Mouse (Mus musculus) heart, postnatal 0 days (tissue): ENCODE results near the gene Slc7a6os. TPM values are rescaled to one million over a fixed set of nuclear protein-coding genes. Genes with fewer than 3 reads are reported as not detected.

ENCODE experiments used
- ATAC-seq: fragments of 200-750 bp; cut with Nextera tagmentation; 2 replicates; pipeline ENCODE4 v1.8.0; 2017; ENCODE audit warnings: low read depth, moderate number of reproducible peaks, moderate library complexity; ENCODE audit not compliant: insufficient read depth
- DNase-seq: peaks from one replicate; pipeline ENCODE4 v3.0.0-alpha.2; 2016; ENCODE audit warnings: low spot score
- H3K27ac ChIP-seq: fragments of 300-500 bp; sonication (generic); 2 replicates; pipeline ENCODE4 v1.5.1; 2014; ENCODE audit warnings: low read depth, mild to moderate bottlenecking
- H3K27me3 ChIP-seq: fragments of 300-500 bp; sonication (generic); 2 replicates; pipeline ENCODE4 v1.6.1; 2014; ENCODE audit warnings: low read length, mixed read lengths; ENCODE audit not compliant: control insufficient read depth, insufficient read depth
- H3K36me3 ChIP-seq: fragments of 300-500 bp; sonication (generic); replicated peaks from 2 replicates; pipeline ENCODE4 v1.6.1; 2014; ENCODE audit warnings: low read length, mixed read lengths; ENCODE audit not compliant: control insufficient read depth, insufficient read depth
- H3K4me1 ChIP-seq: fragments of 300-500 bp; sonication (generic); 2 replicates; pipeline ENCODE4 v1.6.1; 2014; ENCODE audit warnings: antibody characterized with exemption; ENCODE audit not compliant: control insufficient read depth, insufficient read depth
- H3K4me2 ChIP-seq: fragments of 300-500 bp; sonication (generic); 2 replicates; pipeline ENCODE4 v1.6.1; 2014; ENCODE audit warnings: low read depth, mild to moderate bottlenecking, low read length, moderate library complexity
- H3K4me3 ChIP-seq: fragments of 300-500 bp; sonication (generic); 2 replicates; pipeline ENCODE4 v1.5.1; 2014; ENCODE audit warnings: low read depth, low read length
- H3K9ac ChIP-seq: fragments of 300-500 bp; sonication (generic); replicated peaks from 2 replicates; pipeline ENCODE4 v1.6.1; 2014; ENCODE audit warnings: low read depth, low read length, mixed read lengths
- H3K9me3 ChIP-seq: fragments of 300-500 bp; sonication (generic); replicated peaks from 2 replicates; pipeline ENCODE4 v1.6.1; 2016; ENCODE audit warnings: low read length; ENCODE audit not compliant: control insufficient read depth
- CTCF ChIP-seq: IDR thresholded peaks from 2 replicates; pipeline ENCODE4 v1.5.1; 2016; ENCODE audit warnings: antibody characterized with exemption, control low read depth, low read depth
- EP300 ChIP-seq: IDR thresholded peaks from 2 replicates; pipeline ENCODE4 v1.6.1; 2016; ENCODE audit warnings: antibody characterized with exemption, low read depth
- WGBS: fragments of 180-500 bp; shearing (Covaris S2); extraction: QIAGEN DNeasy Blood & Tissue Kit; methylation state at CpG from one replicate; pipeline ENCODE4 v1.1.7; 2014; 5-methylcytosine and 5-hydroxymethylcytosine counted together
- polyA plus RNA-seq: library from polyadenylated mRNA; unstranded; fragments of >200 nt; fragmentation: Nextera tagmentation; extraction: Ambion mirVana; gene quantifications from 2 replicates; pipeline ENCODE4 v1.2.1, GENCODE M21; 2015
- total RNA-seq: library from RNA; depleted of rRNA; stranded (reverse); fragments of >200 nt; gene quantifications from 2 replicates; pipeline ENCODE4 v1.2.3, GENCODE M21; 2014; ENCODE audit warnings: low replicate concordance; rRNA removed

The Slc7a6os gene
- total and polyA plus RNA-seq, 2 experiments from 2014 or later: 13.5 to 22.4 TPM

DNA sequence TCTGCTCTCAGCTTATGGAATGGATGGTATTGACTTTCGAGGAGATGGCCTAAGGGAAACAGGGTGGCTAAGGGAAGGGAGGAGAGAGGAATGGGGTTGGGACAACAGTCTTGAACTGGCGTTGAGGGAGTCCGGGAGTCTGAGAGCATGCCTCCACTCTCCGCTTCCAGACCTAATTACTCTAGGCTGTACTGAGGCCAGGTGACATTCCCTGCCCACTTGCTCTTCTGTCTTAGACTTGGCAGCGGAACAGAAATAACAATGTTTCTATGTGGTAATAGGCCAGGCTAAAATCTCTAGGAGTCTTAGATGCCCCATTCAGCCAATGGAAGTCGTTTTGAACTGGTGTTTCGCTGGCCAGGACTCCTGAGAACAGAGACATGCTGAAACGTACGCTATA lies 59.7 kb downstream of the Slc7a6os start:
- Histone ChIP-seq H3K4me3 (peak overlapping the region; percentile 84), H3K27me3 (no peaks in the 10 kb centered on the region), H3K4me1 (peaks cover 8% of the 10 kb centered on the region), H3K36me3 (peaks cover 4% of the 10 kb centered on the region), H3K4me2 (peak overlapping the region; percentile 88), H3K27ac (no peak overlapping the region), H3K9ac (peak overlapping the region; percentile 72), H3K9me3 (no peaks in the 10 kb centered on the region)
- 78% methylated on average over 9 of the region's 9 CpGs for WGBS
- ATAC-seq: no peak
- no peak for TF ChIP-seq EP300
- no peak for TF ChIP-seq CTCF
- no peak for DNase-seq

Other genes starting within 250 kb of the Slc7a6os start
- gene Slc12a4, start 244.8 kb downstream of the Slc7a6os start, total RNA-seq: 36.7 and 40.7 TPM in 2 replicates
- gene Slc12a4, start 244.8 kb downstream of the Slc7a6os start, polyA plus RNA-seq: 32.8 and 34.9 TPM in 2 replicates
- gene Dpep3, start 231.5 kb downstream of the Slc7a6os start, total RNA-seq: not detected in 2 replicates
- not detected in 2 replicates for gene Dpep3, start 231.5 kb downstream of the Slc7a6os start, polyA plus RNA-seq
- gene Dus2, start 219.6 kb downstream of the Slc7a6os start, total RNA-seq: 8.5 and 9.8 TPM in 2 replicates
- 8.6 and 9.0 TPM in 2 replicates for gene Dus2, start 219.6 kb downstream of the Slc7a6os start, polyA plus RNA-seq
- not detected in 2 replicates for gene Dpep2nb, start 205.0 kb downstream of the Slc7a6os start, total RNA-seq
- 0.20 and 0.21 TPM in 2 replicates for gene Dpep2nb, start 205.0 kb downstream of the Slc7a6os start, polyA plus RNA-seq
- gene Ddx28, start 199.1 kb downstream of the Slc7a6os start, total RNA-seq: 25.8 and 35.4 TPM in 2 replicates
- gene Ddx28, start 199.1 kb downstream of the Slc7a6os start, polyA plus RNA-seq: 10.9 TPM in 2 replicates
- gene Nfatc3, start 152.1 kb downstream of the Slc7a6os start, total RNA-seq: 26.6 and 28.3 TPM in 2 replicates
- gene Nfatc3, start 152.1 kb downstream of the Slc7a6os start, polyA plus RNA-seq: 2.0 and 2.4 TPM in 2 replicates
- 9.8 and 10.6 TPM in 2 replicates for gene Esrp2, start 74.0 kb downstream of the Slc7a6os start, total RNA-seq
- 0.27 and 0.31 TPM in 2 replicates for gene Esrp2, start 74.0 kb downstream of the Slc7a6os start, polyA plus RNA-seq
- 4.5 and 4.7 TPM in 2 replicates for gene Pla2g15, start 60.5 kb downstream of the Slc7a6os start, total RNA-seq
- 5.0 and 5.4 TPM in 2 replicates for gene Pla2g15, start 60.5 kb downstream of the Slc7a6os start, polyA plus RNA-seq
- gene Slc7a6, start 42.1 kb downstream of the Slc7a6os start, total RNA-seq: 15.6 and 18.6 TPM in 2 replicates
- 15.4 and 18.2 TPM in 2 replicates for gene Slc7a6, start 42.1 kb downstream of the Slc7a6os start, polyA plus RNA-seq
- 40.2 and 49.1 TPM in 2 replicates for gene Prmt7, start within 50 bp of the Slc7a6os start, total RNA-seq
- gene Prmt7, start within 50 bp of the Slc7a6os start, polyA plus RNA-seq: 21.8 and 23.8 TPM in 2 replicates
- gene Smpd3, start 127.1 kb upstream of the Slc7a6os start, total RNA-seq: 6.5 and 8.0 TPM in 2 replicates
- gene Smpd3, start 127.1 kb upstream of the Slc7a6os start, polyA plus RNA-seq: 2.4 and 2.5 TPM in 2 replicates
- gene Zfp90, start 204.4 kb upstream of the Slc7a6os start, total RNA-seq: 8.7 and 11.5 TPM in 2 replicates
- gene Zfp90, start 204.4 kb upstream of the Slc7a6os start, polyA plus RNA-seq: 8.2 and 10.7 TPM in 2 replicates